Mouse (Mus musculus) embryonic facial prominence, embryonic 13.5 days (tissue): ENCODE results near the gene Tecpr1. TPM values are rescaled to one million over a fixed set of nuclear protein-coding genes. Genes with fewer than 3 reads are reported as not detected.

Experiments used
- ATAC-seq: fragments of 200-750 bp; cut with Nextera tagmentation; 2 replicates; pipeline ENCODE4 v1.8.0; 2017; ENCODE audit warnings: low read depth; ENCODE audit not compliant: insufficient number of reproducible peaks, insufficient read depth, low FRiP score, low TSS enrichment
- H3K27ac ChIP-seq: fragments of 300-500 bp; sonication (generic); 2 replicates; pipeline ENCODE4 v1.5.1; 2015; ENCODE audit warnings: moderate library complexity, mild to moderate bottlenecking, inconsistent platforms
- H3K27me3 ChIP-seq: fragments of 300-500 bp; sonication (generic); 2 replicates; pipeline ENCODE4 v1.6.1; 2015; ENCODE audit warnings: mild to moderate bottlenecking, inconsistent platforms
- H3K36me3 ChIP-seq: fragments of 300-500 bp; sonication (generic); 2 replicates; pipeline ENCODE4 v1.6.1; 2015; ENCODE audit warnings: mild to moderate bottlenecking, inconsistent platforms
- H3K4me1 ChIP-seq: fragments of 300-500 bp; sonication (generic); 2 replicates; pipeline ENCODE4 v1.6.1; 2015; ENCODE audit warnings: inconsistent platforms
- H3K4me2 ChIP-seq: fragments of 300-500 bp; sonication (generic); 2 replicates; pipeline ENCODE4 v1.6.1; 2015; ENCODE audit warnings: moderate library complexity, mild to moderate bottlenecking, inconsistent platforms
- H3K4me3 ChIP-seq: fragments of 300-500 bp; sonication (generic); 2 replicates; pipeline ENCODE4 v1.5.1; 2015; ENCODE audit warnings: mild to moderate bottlenecking, inconsistent platforms
- H3K9ac ChIP-seq: fragments of 300-500 bp; sonication (generic); 2 replicates; pipeline ENCODE4 v1.6.1; 2015; ENCODE audit warnings: mild to moderate bottlenecking, inconsistent platforms
- H3K9me3 ChIP-seq: fragments of 300-500 bp; sonication (generic); 2 replicates; pipeline ENCODE4 v1.6.1; 2016; ENCODE audit warnings: inconsistent platforms
- WGBS: fragments of 180-500 bp; shearing (Covaris S2); methylation state at CpG from one replicate; pipeline ENCODE4 v1.1.7; 2015; ENCODE audit warnings: mixed read lengths; 5-methylcytosine and 5-hydroxymethylcytosine counted together
- polyA plus RNA-seq: library from polyadenylated mRNA; unstranded; fragments of >200 nt; fragmentation: Nextera tagmentation; extraction: Ambion mirVana; gene quantifications from 2 replicates; pipeline ENCODE4 v1.2.1, GENCODE M21; 2015

Tecpr1 gene
- polyA plus RNA-seq, 1 experiment from 2014 or later: 23.0 TPM

DNA sequence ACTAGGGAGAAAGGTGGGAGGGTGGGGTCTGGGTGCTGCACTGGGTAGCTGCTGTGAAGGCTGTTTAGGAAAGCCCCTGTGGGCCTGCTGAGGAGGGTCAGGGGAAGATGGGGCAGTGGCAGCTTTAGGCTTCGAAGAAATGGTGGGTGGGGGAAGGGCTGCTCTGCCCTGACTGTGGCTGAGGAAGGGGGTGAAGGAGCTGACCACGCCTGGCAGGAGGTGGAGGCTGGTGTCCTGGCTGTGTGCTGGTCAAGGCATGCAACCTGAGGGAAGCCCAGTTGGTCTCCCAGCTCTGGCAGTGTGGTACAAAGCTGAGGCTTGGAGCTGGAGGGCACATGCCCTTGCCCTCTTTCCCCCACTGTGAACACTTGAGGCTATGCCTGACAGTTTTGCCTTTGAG is 35.3 kb upstream of the Tecpr1 start:
- H3K4me2 ChIP-seq: peak overlapping the region; percentile 77
- peak overlapping the region; percentile 95 for H3K9ac ChIP-seq
- WGBS: 20% methylated on average over 2 of the region's 2 CpGs
- H3K4me3 ChIP-seq: 0 out of 2 replicates have a peak overlapping the region, but pooled peaks have one; percentile 95
- no peaks in the 10 kb centered on the region for H3K9me3 ChIP-seq
- H3K4me1 ChIP-seq: peaks cover 69% of the 10 kb centered on the region
- peaks cover 22% of the 10 kb centered on the region for H3K36me3 ChIP-seq
- no peaks in the 10 kb centered on the region for H3K27me3 ChIP-seq
- H3K27ac ChIP-seq: no peak overlapping the region
- ATAC-seq: no peak

DNA sequence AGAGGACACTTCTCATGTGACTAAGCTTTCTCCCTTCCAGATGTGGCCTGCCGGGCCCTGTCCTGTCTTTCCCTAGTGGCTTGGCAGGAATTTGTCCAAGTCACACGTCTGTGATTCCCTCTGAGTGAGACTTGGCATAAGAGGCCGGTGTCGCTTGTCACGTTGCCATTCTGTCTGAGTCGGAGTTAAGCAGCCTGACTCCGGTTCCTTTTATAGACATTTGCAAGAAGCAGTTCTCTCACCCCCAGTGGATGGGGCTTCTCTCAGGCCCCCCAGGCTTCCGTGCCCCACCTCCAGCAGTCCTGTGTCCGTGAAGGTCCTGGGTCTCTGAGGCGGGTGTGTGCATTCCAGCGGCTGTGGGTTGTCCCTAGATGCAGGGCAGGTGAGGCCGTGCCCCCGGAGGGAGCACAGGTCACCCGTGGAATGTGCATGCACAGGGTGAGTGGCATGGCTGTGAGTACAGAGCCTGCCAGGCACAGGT is 34.8 kb upstream of the Tecpr1 start:
- no peaks in the 10 kb centered on the region for H3K27me3 ChIP-seq
- peak overlapping the region; percentile 95 for H3K9ac ChIP-seq
- H3K27ac ChIP-seq: peak overlapping the region; percentile 87; the same call in 1 of the 2 replicates
- peak overlapping the region; percentile 77 for H3K4me2 ChIP-seq
- peak overlapping the region; percentile 95 for H3K4me3 ChIP-seq
- 31% methylated on average over 14 of the region's 14 CpGs for WGBS
- peaks cover 65% of the 10 kb centered on the region for H3K4me1 ChIP-seq
- no peaks in the 10 kb centered on the region for H3K9me3 ChIP-seq
- no peak for ATAC-seq
- peaks cover 21% of the 10 kb centered on the region for H3K36me3 ChIP-seq

DNA sequence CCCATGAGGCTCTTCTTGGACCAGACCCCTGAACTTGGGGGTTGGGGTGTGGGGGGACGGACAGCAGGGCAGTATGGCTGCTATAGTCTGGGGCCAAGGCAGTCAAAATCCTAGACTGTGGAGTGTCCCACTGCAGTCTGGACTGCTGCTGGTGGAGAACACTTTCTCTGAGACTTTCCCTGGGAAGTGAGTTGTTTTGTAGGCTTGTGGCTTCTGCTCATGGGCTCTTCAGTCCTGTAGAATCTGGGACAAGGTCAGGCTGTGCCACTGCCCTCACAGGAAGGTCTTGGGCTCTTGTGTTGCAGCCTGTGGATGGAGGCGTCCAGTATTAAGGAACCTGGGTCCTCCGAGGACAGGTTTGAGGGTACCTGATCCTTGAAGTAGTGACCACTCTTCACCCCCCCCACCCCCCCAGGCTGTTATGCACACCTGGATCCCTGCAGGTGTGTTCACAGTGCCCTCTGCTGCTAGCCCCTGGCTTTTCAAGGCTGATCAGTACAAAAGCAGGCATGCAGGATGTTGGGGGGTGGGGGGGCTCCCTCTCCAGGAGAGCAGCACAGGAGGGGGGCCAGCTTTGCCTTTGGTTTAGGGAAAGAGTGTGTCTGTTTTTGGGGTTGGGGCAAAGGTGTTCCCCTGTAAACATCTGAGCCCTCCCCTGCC is 34.2 kb upstream of the Tecpr1 start:
- H3K9me3 ChIP-seq: no peaks in the 10 kb centered on the region
- H3K4me2 ChIP-seq: peak overlapping the region; percentile 77
- WGBS: 63% methylated on average over 3 of the region's 3 CpGs
- peaks cover 17% of the 10 kb centered on the region for H3K36me3 ChIP-seq
- H3K9ac ChIP-seq: peak overlapping the region; percentile 95
- no peak for ATAC-seq
- peak overlapping the region; percentile 95 for H3K4me3 ChIP-seq
- no peaks in the 10 kb centered on the region for H3K27me3 ChIP-seq
- H3K27ac ChIP-seq: peak overlapping the region; percentile 87
- peaks cover 61% of the 10 kb centered on the region for H3K4me1 ChIP-seq

DNA sequence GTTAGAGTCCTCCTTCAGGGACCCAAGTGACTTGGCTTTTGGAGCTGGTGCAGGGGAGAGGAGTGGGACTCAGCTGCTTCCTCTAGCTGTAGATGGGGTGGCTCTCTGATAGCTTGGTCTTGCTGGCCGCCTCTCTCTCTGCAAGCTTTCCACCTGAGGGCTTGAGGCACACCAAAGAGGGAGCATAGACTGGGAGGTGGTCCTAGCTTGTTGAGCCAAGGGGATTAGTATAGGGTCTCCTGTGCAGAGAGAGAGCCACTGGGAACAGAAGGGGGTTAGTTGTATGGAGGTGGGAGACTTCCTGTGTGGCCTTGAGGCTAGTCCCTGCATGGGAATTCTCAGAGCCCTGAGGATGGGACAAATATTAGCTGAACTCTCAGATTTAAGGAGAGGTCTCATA is 33.5 kb upstream of the Tecpr1 start:
- ATAC-seq: no peak
- 16% methylated on average over 1 of the region's 1 CpGs for WGBS
- Histone ChIP-seq H3K27me3 (no peaks in the 10 kb centered on the region), H3K4me3 (peak overlapping the region; percentile 95), H3K9ac (peak overlapping the region; percentile 95), H3K4me2 (peak overlapping the region; percentile 77), H3K27ac (peak overlapping the region; percentile 87), H3K9me3 (no peaks in the 10 kb centered on the region), H3K36me3 (peaks cover 17% of the 10 kb centered on the region), H3K4me1 (peaks cover 56% of the 10 kb centered on the region)

DNA sequence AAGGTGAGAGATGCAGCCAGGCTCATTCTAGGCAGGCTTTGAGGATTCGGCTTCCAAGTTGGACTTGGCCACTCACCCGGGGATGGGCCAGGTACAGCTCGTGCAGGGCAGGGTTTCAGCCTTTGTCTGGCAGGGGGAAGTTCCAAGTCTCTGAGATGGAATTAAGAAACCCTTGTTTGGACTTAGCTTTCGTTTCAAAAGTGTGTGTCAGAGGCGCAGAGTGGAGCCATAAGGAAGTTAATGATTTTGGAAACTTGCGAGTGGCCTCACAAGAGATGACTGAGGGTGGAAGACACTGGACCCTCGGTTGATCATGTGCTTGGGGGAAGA is 33.1 kb upstream of the Tecpr1 start:
- H3K9ac ChIP-seq: peak overlapping the region; percentile 95
- peak overlapping the region; percentile 87 for H3K27ac ChIP-seq
- H3K27me3 ChIP-seq: no peaks in the 10 kb centered on the region
- H3K4me3 ChIP-seq: peak overlapping the region; percentile 95
- H3K9me3 ChIP-seq: no peaks in the 10 kb centered on the region
- H3K4me1 ChIP-seq: peaks cover 52% of the 10 kb centered on the region
- ATAC-seq: no peak
- peaks cover 17% of the 10 kb centered on the region for H3K36me3 ChIP-seq
- peak overlapping the region; percentile 77 for H3K4me2 ChIP-seq
- 5% methylated on average over 7 of the region's 7 CpGs for WGBS

DNA sequence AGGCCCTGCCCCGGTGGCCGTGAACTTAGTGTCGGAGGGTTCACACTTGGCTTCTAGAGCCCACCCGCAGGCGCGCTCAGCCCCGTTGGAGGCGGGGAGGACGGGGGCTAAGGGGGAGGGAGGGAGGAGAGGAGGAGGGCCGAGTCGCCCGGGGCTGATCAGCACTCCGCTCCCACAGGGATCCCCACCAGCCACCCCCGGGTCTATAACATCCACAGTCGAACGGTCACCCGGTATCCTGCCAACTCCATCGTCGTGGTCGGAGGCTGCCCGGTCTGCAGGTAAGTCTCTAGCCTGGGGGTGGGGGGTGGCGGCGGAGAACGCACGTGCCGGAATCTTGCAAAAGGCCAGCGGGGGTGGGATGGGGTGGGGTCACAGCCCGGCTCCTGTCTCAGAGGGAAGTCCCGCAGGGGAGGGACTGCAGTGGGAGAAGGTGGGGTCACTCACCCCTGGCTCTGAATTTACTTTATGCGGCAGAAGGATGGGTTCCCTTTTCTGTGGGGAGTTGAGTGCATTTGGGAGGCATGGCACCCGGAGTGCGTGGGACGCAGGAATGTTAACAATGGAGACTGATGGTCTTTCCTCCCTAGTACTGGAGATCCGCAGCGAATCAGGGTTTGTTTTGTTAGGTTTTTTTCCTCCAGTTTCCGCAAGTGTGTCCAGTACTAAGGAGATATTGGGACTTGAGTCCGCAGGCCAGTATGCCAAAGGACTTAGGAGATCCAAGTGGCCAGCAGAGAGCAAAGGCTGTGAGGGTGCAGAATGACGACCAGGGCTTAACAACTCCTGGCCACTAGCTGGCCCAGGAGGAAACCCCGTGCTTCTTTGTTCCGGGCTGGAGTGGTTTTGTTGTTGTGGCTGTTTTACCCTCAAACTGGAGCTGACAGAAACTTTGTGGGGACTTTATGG is 32.5 kb upstream of the Tecpr1 start:
- Histone ChIP-seq H3K4me1 (peaks cover 48% of the 10 kb centered on the region), H3K27me3 (no peaks in the 10 kb centered on the region), H3K27ac (peak overlapping the region; percentile 87), H3K36me3 (peaks cover 15% of the 10 kb centered on the region), H3K4me2 (peak overlapping the region; percentile 77), H3K9ac (peak overlapping the region; percentile 95), H3K4me3 (peak overlapping the region; percentile 95), H3K9me3 (no peaks in the 10 kb centered on the region)
- under 1% methylated on average over 39 of the region's 40 CpGs for WGBS
- no peak; the same call in none of the 2 replicates for ATAC-seq

DNA sequence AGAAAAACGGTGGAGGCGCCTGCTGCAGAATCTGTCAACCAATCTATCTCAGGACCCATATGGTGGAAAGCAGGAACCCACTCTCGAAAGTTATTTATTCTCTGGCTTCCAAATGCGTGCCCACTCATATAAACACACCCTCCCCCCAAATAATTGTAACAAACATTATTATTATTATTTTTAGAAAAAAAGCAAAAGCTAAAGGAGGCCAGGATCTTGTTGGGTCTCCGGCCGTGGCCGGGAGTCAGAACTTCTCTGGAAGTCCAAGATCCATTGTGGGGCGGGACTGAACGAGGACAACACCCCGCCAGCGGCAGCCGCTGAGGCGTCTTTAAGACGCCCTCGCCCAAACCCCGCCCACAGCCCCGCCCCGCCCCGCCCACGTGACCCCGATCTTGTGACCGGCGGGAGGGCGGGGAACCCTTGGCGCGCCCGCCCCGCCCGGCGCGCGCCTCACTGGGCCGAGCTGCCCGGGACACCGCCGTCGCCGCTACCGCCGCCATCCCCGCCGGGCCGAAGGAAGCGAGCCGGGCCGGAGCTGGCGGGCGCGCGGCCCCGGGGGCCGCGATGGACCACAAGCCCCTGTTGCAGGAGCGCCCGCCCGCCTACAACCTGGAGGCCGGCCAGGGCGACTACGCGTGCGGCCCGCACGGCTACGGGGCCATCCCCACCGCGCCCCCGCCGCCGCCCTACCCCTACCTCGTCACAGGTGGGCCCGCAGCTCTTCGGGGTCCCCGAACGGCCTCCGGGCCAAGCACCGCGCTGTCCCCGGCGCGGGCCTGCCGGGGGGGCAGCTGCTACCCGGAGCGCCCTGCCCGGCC is 31.6 kb upstream of the Tecpr1 start:
- Histone ChIP-seq H3K27me3 (no peaks in the 10 kb centered on the region), H3K36me3 (peaks cover 8% of the 10 kb centered on the region), H3K27ac (peak overlapping the region; percentile 87), H3K9me3 (peaks cover 2% of the 10 kb centered on the region; the same call in 1 of the 2 replicates), H3K9ac (peak overlapping the region; percentile 95), H3K4me2 (peak overlapping the region; percentile 77), H3K4me3 (peak overlapping the region; percentile 95), H3K4me1 (peaks cover 41% of the 10 kb centered on the region)
- peak; percentile 70 for ATAC-seq
- WGBS: under 1% methylated on average over 54 of the region's 84 CpGs

DNA sequence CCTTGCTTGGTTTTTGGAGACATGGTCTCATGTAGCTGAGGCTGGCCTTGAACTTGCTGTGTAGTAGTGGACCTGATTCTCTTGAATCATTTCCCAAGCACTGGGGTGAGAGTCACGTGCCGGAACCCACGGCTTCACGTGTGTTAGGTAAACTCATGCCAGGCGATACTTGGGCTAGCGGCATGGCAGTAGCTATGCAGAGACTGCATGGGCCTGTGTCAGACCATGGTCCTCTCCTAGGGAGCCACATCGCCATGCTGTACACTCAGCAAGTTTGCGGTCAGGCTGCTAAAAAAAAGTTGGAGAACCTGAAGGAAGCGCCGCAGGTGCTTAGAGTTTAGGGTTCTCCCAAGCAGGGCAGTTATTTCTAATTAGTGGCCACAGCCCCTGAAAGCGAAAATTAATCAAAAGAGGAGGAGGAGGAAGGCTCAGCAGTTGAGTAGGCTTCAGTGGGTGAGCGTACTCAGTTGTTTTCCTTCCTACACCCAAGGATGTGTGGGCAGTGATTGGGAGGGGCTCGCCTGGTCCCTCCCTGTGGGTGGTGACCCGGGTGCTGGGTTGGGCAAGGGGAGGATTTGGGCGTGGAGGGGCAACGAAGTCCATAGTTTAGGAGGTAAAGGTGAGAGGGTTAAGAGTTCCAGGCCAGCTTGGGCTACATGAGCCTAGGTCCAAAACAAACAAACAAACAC is 30.9 kb upstream of the Tecpr1 start:
- Histone ChIP-seq H3K4me2 (peak overlapping the region; percentile 77), H3K9ac (peak overlapping the region; percentile 46; the same call in 1 of the 2 replicates), H3K9me3 (peaks cover 5% of the 10 kb centered on the region; the same call in 1 of the 2 replicates), H3K4me1 (peaks cover 35% of the 10 kb centered on the region), H3K36me3 (peaks cover 3% of the 10 kb centered on the region; the same call in 1 of the 2 replicates), H3K4me3 (peak overlapping the region; percentile 95), H3K27ac (0 out of 2 replicates have a peak overlapping the region, but pooled peaks have one; percentile 12), H3K27me3 (no peaks in the 10 kb centered on the region)
- ATAC-seq: no peak
- 59% methylated on average over 16 of the region's 16 CpGs for WGBS

DNA sequence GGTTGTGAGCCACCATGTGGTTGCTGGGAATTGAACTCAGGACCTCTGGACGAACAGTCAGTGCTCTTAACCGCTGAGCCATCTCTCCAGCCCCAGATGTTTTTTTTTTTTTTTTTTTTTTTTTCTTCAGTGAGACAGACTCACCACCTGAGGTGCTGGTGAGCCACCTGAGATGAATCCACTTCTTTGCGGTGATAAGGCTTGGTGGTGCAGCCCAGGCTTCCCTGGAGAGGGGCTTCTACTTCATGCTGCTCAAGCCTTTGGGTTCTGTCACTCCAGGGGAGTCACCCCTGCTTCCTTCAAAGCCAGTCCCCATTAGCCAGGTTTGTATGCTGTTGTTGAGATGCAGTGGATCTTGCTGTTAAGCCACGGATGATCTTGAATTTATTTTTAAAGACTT is 29.8 kb upstream of the Tecpr1 start:
- Histone ChIP-seq H3K4me3 (no peak overlapping the region), H3K4me2 (no peak overlapping the region), H3K9me3 (peaks cover 5% of the 10 kb centered on the region; the same call in 1 of the 2 replicates), H3K27me3 (no peaks in the 10 kb centered on the region), H3K27ac (no peak overlapping the region), H3K36me3 (0 out of 2 replicates have a peak, but pooled peaks cover 3% of the 10 kb centered on the region), H3K4me1 (peaks cover 27% of the 10 kb centered on the region), H3K9ac (no peak overlapping the region)
- 76% methylated on average over 4 of the region's 4 CpGs for WGBS
- ATAC-seq: no peak

DNA sequence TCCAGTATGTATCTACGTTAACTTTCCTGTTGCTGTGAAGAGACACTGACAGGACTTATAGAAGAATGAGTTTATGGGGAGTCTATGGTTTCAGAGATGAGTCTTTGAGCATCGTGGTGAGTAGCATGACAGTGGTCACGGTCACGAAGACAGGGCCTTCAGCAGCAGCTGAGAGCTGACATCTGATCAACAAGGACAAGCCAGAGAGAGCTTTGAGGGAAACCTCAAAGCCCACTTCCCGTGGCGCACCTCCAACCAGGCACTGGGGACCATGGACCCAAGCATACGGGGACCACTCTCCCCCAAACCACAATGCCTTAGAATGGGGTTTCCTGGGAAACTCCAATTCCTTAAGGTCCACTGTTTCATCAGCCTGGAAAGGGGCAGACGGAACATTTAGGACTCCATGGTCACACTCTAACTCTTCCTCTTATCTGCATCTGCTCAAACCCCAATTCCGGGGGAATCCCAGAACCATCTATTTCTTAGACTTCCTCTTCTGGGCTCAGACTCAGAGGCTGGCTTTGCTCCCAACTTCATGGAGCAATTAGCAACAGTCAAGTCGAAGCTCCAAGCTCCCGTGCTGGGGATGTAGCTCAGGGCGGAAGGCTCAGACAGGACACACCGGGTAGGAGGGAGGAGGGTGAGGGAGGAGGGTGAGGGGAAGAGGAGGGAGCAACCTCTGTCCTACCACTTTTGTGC is 28.6 kb upstream of the Tecpr1 start:
- no peak overlapping the region for H3K4me2 ChIP-seq
- H3K9ac ChIP-seq: no peak overlapping the region
- H3K27me3 ChIP-seq: no peaks in the 10 kb centered on the region
- peaks cover 5% of the 10 kb centered on the region; the same call in 1 of the 2 replicates for H3K9me3 ChIP-seq
- no peak for ATAC-seq
- no peak overlapping the region for H3K4me3 ChIP-seq
- no peak overlapping the region for H3K27ac ChIP-seq
- 84% methylated on average over 13 of the region's 13 CpGs for WGBS
- no peaks in the 10 kb centered on the region for H3K36me3 ChIP-seq
- H3K4me1 ChIP-seq: peaks cover 27% of the 10 kb centered on the region
